Mouse (Mus musculus): ENCODE measurements around the gene Slc30a10. TPM values are rescaled to one million over a fixed set of nuclear protein-coding genes. Genes with fewer than 3 reads are reported as not detected.

Slc30a10 gene
- polyA plus RNA-seq (2012; rRNA removed), result 5.3 TPM in 2 replicates

DNA sequence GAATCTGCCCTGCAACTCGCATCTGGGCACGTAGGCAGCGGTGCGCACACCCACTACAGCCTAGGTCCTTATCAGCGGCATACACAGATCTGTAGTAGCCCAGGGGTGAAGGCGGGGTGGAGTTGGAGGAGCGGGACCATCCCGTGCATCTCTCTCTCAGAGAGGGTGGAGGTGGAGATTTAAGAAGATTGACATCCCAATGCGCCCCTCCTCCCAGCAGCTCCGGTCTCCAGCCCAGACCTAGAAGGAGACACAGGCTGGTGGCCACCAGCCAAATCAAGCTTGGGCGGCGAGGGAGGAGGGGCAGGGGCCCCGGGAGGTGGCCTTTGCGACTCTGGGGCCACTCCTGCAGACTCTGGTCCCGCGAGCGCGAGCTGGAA lies at the start of gene Slc30a10:
Slc30a10 (plus strand) TSS at position 274 of the 380 bp plus-strand sequence.

Other genes with a start within 250 kb of the Slc30a10 start
- gene Iars2, start 125.5 kb upstream of the Slc30a10 start, polyA plus RNA-seq (2012; rRNA removed), result 20.0 and 25.1 TPM in 2 replicates
- gene Bpnt1, start 122.7 kb upstream of the Slc30a10 start, polyA plus RNA-seq (2012; rRNA removed), result 34.1 and 58.0 TPM in 2 replicates
- gene Eprs, start 91.8 kb upstream of the Slc30a10 start, polyA plus RNA-seq (2012; rRNA removed), result 57.7 and 75.7 TPM in 2 replicates

Measured in central nervous system, embryonic 11.5 days (tissue).